Mouse (Mus musculus) liver, embryonic 14.5 days (tissue): ENCODE results near the gene Ankrd33b. TPM values are rescaled to one million over a fixed set of nuclear protein-coding genes. Genes with fewer than 3 reads are reported as not detected.

Source experiments
- ATAC-seq: fragments of 200-750 bp; cut with Nextera tagmentation; 2 replicates; pipeline ENCODE4 v1.8.0; 2017; ENCODE audit warnings: moderate number of reproducible peaks, mild to moderate bottlenecking, moderate library complexity; ENCODE audit not compliant: insufficient read depth
- DNase-seq, 3 experiments: peaks; one replicate each; pipeline ENCODE4 v3.0.0-alpha.2; 2012 to 2013; ENCODE audit warnings: low read depth in 3 of 3, low spot score in 3 of 3
- H3K27ac ChIP-seq: fragments of 300-500 bp; sonication (generic); 2 replicates; pipeline ENCODE4 v1.5.1; 2014; ENCODE audit warnings: moderate library complexity, mild to moderate bottlenecking, control low read depth, inconsistent platforms
- H3K27me3 ChIP-seq: fragments of 300-500 bp; sonication (generic); 2 replicates; pipeline ENCODE4 v1.6.1; 2014; ENCODE audit warnings: mild to moderate bottlenecking, low read length, moderate library complexity; ENCODE audit not compliant: control insufficient read depth, insufficient read depth
- H3K36me3 ChIP-seq: fragments of 300-500 bp; sonication (generic); replicated peaks from 2 replicates; pipeline ENCODE4 v1.6.1; 2014; ENCODE audit warnings: low read depth; ENCODE audit not compliant: control insufficient read depth, insufficient read depth
- H3K4me1 ChIP-seq, 2 experiments: fragments of 200-500 bp in 1 of 2; fragments of 300-500 bp in 1 of 2; sonication (generic) in 1 of 2; replicated peaks; 2 replicates each; pipeline ENCODE4 v1.6.1; 2012 to 2014; ENCODE audit warnings: antibody characterized with exemption in 1 of 2, inconsistent platforms in 1 of 2, low read length in 1 of 2; ENCODE audit not compliant: control insufficient read depth in 2 of 2, insufficient read depth in 2 of 2
- H3K4me2 ChIP-seq: fragments of 300-500 bp; sonication (generic); 2 replicates; pipeline ENCODE4 v1.6.1; 2014; ENCODE audit warnings: low read depth, mild to moderate bottlenecking, control low read depth, moderate library complexity
- H3K4me3 ChIP-seq, 2 experiments: fragments of 200-500 bp in 1 of 2; fragments of 300-500 bp in 1 of 2; sonication (generic) in 1 of 2; 2 replicates each; pipeline ENCODE4 v1.5.1; 2012 to 2014; ENCODE audit warnings: low read depth in 2 of 2, low read length in 2 of 2, mild to moderate bottlenecking in 2 of 2, control low read depth in 1 of 2, inconsistent platforms in 1 of 2, moderate library complexity in 1 of 2; ENCODE audit not compliant: insufficient read depth in 1 of 2
- H3K9ac ChIP-seq: fragments of 300-500 bp; sonication (generic); replicated peaks from 2 replicates; pipeline ENCODE4 v1.6.1; 2014; ENCODE audit warnings: mild to moderate bottlenecking, control low read depth, moderate library complexity
- H3K9me3 ChIP-seq: fragments of 300-500 bp; sonication (generic); 2 replicates; pipeline ENCODE4 v1.6.1; 2016; ENCODE audit warnings: low read length, mixed read lengths; ENCODE audit not compliant: control insufficient read depth
- CTCF ChIP-seq: IDR thresholded peaks from 2 replicates; pipeline ENCODE4 v1.5.1; 2016; ENCODE audit warnings: antibody characterized with exemption, low read depth, control low read depth
- EP300 ChIP-seq: IDR thresholded peaks from 2 replicates; pipeline ENCODE4 v1.6.1; 2016; ENCODE audit warnings: antibody characterized with exemption, low read depth
- WGBS: fragments of 180-500 bp; shearing (Covaris S2); extraction: QIAGEN DNeasy Blood & Tissue Kit; methylation state at CpG from one replicate; pipeline ENCODE4 v1.1.7; 2014; ENCODE audit not compliant: insufficient replicate concordance; 5-methylcytosine and 5-hydroxymethylcytosine counted together
- polyA plus RNA-seq, 2 experiments: library from polyadenylated mRNA; depleted of rRNA in 1 of 2; stranded (reverse) in 1 of 2; unstranded in 1 of 2; fragments of >200 nt; fragmentation: Nextera tagmentation in 1 of 2; extraction: Ambion mirVana in 1 of 2; gene quantifications; 2 replicates each; pipeline versions ENCODE4 v1.2.1 to v1.2.3; 2012 to 2014

Ankrd33b gene
- polyA plus RNA-seq, 2 experiments: 0.19 to 0.27 TPM

- ATAC-seq (no peak), DNase-seq (no peak)
- no peaks in the 10 kb centered on the region for H3K27me3 ChIP-seq
- H3K4me2 ChIP-seq: no peak overlapping the region
- H3K9ac ChIP-seq: no peak overlapping the region
- 71% methylated on average over 6 of the region's 6 CpGs for WGBS
- no peaks in the 10 kb centered on the region for H3K36me3 ChIP-seq
- H3K9me3 ChIP-seq: no peaks in the 10 kb centered on the region
- no peak overlapping the region for H3K4me3 ChIP-seq
- H3K27ac ChIP-seq: no peak overlapping the region
- TF ChIP-seq EP300: no peak
- TF ChIP-seq CTCF: no peak
- H3K4me1 ChIP-seq: 0 out of 4 replicates have a peak, but pooled peaks cover 0 to 2% of the 10 kb centered on the region in 2 experiments
These were observed 29.5 kb downstream of the Ankrd33b start for GRCm38 (mm10) chr15:31337983-31338382.

GRCm38 (mm10) chr15:31337192-31337741 is 30.3 kb downstream of the Ankrd33b start:
- Histone ChIP-seq H3K9me3 (no peaks in the 10 kb centered on the region), H3K36me3 (no peaks in the 10 kb centered on the region), H3K27ac (no peak overlapping the region), H3K9ac (no peak overlapping the region), H3K4me1 (no peaks in the 10 kb centered on the region), H3K4me2 (no peak overlapping the region), H3K4me3 (no peak overlapping the region), H3K27me3 (no peaks in the 10 kb centered on the region)
- 67% methylated on average over 14 of the region's 14 CpGs for WGBS
- no peak for DNase-seq
- TF ChIP-seq CTCF: no peak
- TF ChIP-seq EP300: no peak
- no peak for ATAC-seq

GRCm38 (mm10) chr15:31336685-31337084 is 30.8 kb downstream of the Ankrd33b start:
- Histone ChIP-seq H3K9me3 (no peaks in the 10 kb centered on the region), H3K4me2 (no peak overlapping the region), H3K4me1 (no peaks in the 10 kb centered on the region), H3K27me3 (no peaks in the 10 kb centered on the region), H3K36me3 (no peaks in the 10 kb centered on the region), H3K27ac (no peak overlapping the region), H3K9ac (no peak overlapping the region), H3K4me3 (no peak overlapping the region)
- 35% methylated on average over 4 of the region's 4 CpGs for WGBS
- TF ChIP-seq CTCF (no peak), EP300 (no peak)
- ATAC-seq (no peak), DNase-seq (no peak)

GRCm38 (mm10) chr15:31334829-31335228 is 32.7 kb downstream of the Ankrd33b start:
- DNase-seq (no peak), ATAC-seq (no peak)
- H3K27me3 ChIP-seq: no peaks in the 10 kb centered on the region
- TF ChIP-seq EP300 (no peak), CTCF (no peak)
- 79% methylated on average over 5 of the region's 5 CpGs for WGBS
- H3K4me3 ChIP-seq: no peak overlapping the region
- no peaks in the 10 kb centered on the region for H3K4me1 ChIP-seq
- no peak overlapping the region for H3K9ac ChIP-seq
- no peak overlapping the region for H3K27ac ChIP-seq
- no peaks in the 10 kb centered on the region for H3K36me3 ChIP-seq
- H3K4me2 ChIP-seq: no peak overlapping the region
- H3K9me3 ChIP-seq: no peaks in the 10 kb centered on the region

GRCm38 (mm10) chr15:31332541-31333163 is 34.9 kb downstream of the Ankrd33b start:
- Histone ChIP-seq H3K4me1 (no peaks in the 10 kb centered on the region), H3K4me2 (no peak overlapping the region), H3K9me3 (no peaks in the 10 kb centered on the region), H3K9ac (no peak overlapping the region), H3K36me3 (no peaks in the 10 kb centered on the region), H3K4me3 (no peak overlapping the region), H3K27ac (no peak overlapping the region), H3K27me3 (no peaks in the 10 kb centered on the region)
- DNase-seq: no peak
- no peak for ATAC-seq
- whole genome bisulfite sequencing: 19% methylated on average over 7 of the region's 7 CpGs
- TF ChIP-seq CTCF: no peak
- TF ChIP-seq EP300: no peak
